Mouse (Mus musculus) lung, adult 2 months (tissue): Measurements from ENCODE around the gene Aunip.
A peak's percentile ranks its signal among the peaks of the same experiment; 100 is the strongest.

Experiments
- CTCF ChIP-seq: fragments of 200-500 bp; IDR thresholded peaks from 2 replicates; pipeline ENCODE4 v1.5.1; 2011; ENCODE audit warnings: mild to moderate bottlenecking, low read length, control low read depth; ENCODE audit not compliant: insufficient read depth
- POLR2A ChIP-seq: fragments of 200-500 bp; IDR thresholded peaks from 2 replicates; pipeline ENCODE4 v1.6.1; 2011; ENCODE audit warnings: low read depth, mild to moderate bottlenecking, control low read depth, low read length, borderline replicate concordance; ENCODE audit errors: extremely low read depth

DNA sequence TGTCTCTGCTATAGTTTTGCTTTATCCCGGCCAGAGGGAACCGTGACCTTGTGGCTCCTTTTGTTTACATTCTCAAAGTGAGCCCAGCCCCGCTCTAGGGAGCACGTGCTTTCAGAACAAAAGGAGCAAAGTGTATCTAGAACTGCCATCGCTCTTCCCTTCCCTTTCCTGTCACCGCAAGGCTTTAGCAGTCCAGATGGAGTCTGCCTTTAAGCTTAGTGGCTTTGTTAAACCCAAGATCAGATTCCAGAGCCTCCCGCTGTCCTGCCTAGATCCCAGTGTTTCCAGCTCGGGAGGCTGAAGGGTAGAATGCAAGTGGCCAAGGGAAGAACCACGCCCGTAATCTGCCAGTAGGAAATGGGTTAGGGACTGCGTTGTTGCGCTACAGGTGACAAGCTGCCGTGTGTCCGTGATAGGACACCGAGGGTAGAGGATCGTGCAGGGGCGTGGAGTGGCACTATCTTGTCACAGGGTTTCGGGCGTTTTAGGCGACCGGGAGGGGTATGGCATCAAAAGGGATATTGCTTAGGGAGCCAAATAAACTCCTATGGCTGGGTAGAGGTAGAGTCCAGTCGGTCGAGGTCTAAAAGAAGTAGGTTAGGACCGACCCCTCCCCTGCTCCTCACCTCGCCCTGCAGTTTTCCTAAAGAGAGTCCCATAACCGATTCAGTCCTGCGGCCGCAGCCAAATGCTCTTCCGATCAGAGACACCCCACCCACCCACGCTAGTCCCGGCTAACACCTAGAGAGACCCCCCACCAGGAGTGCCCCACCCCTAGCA, 43.2 kb upstream of the Aunip start:
- TF ChIP-seq CTCF (no peak), POLR2A (peak; percentile 51; the same call in 1 of the 2 replicates)
